Mouse (Mus musculus) thymus, adult 2 months (tissue): ENCODE measurements around the gene Lgals3. TPM values are rescaled to one million over a fixed set of nuclear protein-coding genes. Genes with fewer than 3 reads are reported as not detected.

Source experiments
- DNase-seq: peaks from one replicate; pipeline ENCODE4 v3.0.0; 2021
- H3K27ac ChIP-seq: fragments of 200-500 bp; 2 replicates; pipeline ENCODE4 v1.5.1; 2012; ENCODE audit warnings: low read length, control low read depth; ENCODE audit not compliant: control insufficient read depth, insufficient read depth
- H3K27me3 ChIP-seq: fragments of 200-500 bp; 2 replicates; pipeline ENCODE4 v1.6.1; 2012; ENCODE audit warnings: mild to moderate bottlenecking, low read length, moderate library complexity, mixed read lengths; ENCODE audit not compliant: control insufficient read depth, insufficient read depth
- H3K36me3 ChIP-seq: fragments of 200-500 bp; 2 replicates; pipeline ENCODE4 v1.6.1; 2012; ENCODE audit warnings: mild to moderate bottlenecking, low read length, moderate library complexity; ENCODE audit not compliant: control insufficient read depth, insufficient read depth
- H3K4me1 ChIP-seq: fragments of 200-500 bp; replicated peaks from 2 replicates; pipeline ENCODE4 v1.6.1; 2012; ENCODE audit warnings: low read length; ENCODE audit not compliant: control insufficient read depth, insufficient read depth
- H3K4me3 ChIP-seq: fragments of 200-500 bp; 2 replicates; pipeline ENCODE4 v1.5.1; 2012; ENCODE audit warnings: mild to moderate bottlenecking, low read length, control low read depth, moderate library complexity; ENCODE audit not compliant: control insufficient read depth, insufficient read depth
- CTCF ChIP-seq: fragments of 200-500 bp; IDR thresholded peaks from 2 replicates; pipeline ENCODE4 v1.5.1; 2012; ENCODE audit warnings: mild to moderate bottlenecking, control low read depth, low read length, moderate library complexity, borderline replicate concordance; ENCODE audit not compliant: control insufficient read depth, poor library complexity, insufficient read depth; ENCODE audit errors: extremely low read depth
- POLR2A ChIP-seq: fragments of 200-500 bp; IDR thresholded peaks from 2 replicates; pipeline ENCODE4 v1.6.1; 2012; ENCODE audit warnings: mild to moderate bottlenecking, low read length, control low read depth, moderate library complexity; ENCODE audit not compliant: control insufficient read depth, poor library complexity, insufficient read depth; ENCODE audit errors: extremely low read depth
- WGBS: fragments of 180-500 bp; shearing (Covaris S2); methylation state at CpG from one replicate; pipeline ENCODE4 v1.1.7; 2018; 5-methylcytosine and 5-hydroxymethylcytosine counted together
- polyA plus RNA-seq: library from polyadenylated mRNA; depleted of rRNA; stranded (reverse); fragments of >200 nt; gene quantifications from 2 replicates; pipeline ENCODE4 v1.2.3, GENCODE M21; 2012

The Lgals3 gene
- polyA plus RNA-seq, 1 experiment, result 143 TPM

DNA sequence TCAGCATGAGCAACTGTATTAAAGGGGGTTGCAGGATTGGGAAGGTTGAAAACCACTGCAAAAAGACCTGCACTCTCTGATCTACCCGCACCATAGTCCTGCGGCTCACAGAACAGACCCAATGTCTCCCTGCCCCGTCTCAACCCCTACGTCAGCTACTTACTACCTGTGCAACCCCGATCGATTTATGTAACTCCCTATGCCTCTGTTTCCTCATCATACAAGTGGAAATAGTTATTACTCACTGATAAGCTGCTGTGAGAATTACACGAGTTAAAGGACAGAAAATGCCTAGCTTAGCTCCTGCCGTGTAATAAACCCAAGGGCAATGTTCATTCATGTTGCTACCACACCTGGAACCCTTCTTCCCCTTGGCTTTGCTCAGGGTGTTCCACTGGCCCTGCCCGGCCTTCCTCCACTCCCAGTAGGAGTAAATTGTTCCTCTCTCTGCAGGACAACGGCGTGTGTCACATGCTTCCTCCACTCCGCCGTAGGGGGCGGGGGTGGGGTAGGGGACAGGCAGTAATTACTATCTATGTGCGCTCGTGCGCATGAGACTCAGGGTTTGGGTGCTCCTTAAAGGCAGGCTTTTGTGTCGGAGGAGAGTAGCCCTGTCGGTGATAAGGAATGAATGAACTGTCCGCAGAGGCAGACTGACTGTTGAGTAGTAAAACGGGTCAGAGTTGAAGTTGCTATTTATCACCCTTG is 2.7 kb upstream of the Lgals3 start:
- Histone ChIP-seq H3K27me3 (no peaks in the 10 kb centered on the region), H3K4me3 (no peak overlapping the region), H3K27ac (no peak overlapping the region), H3K4me1 (peaks cover 35% of the 10 kb centered on the region), H3K36me3 (no peaks in the 10 kb centered on the region)
- WGBS, result 34% methylated on average over 21 of the region's 21 CpGs
- TF ChIP-seq POLR2A (no peak), CTCF (no peak)
- peak; percentile 50 for DNase-seq

DNA sequence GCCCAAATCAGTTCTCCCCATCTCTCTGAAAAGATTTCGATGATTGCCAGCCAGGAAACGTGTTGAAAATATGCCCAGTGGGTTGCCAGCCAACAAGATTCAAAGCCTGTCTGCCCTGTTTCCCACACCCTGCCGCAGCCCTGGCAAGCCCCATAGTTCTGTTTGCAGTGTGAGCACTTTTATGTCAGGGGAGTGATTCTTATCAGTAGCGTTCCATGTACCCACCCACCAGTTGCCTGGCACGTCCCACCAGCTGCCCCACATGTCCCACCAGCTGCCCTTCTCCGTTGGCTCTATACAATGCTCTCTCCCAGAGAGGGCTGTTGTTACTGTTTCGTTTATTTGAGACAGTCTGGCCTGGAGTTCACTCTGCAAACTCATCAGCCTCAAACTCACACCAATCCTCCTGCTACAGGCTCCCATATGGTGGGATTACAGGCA is 650 bp upstream of the Lgals3 start:
- Histone ChIP-seq H3K27ac (peak overlapping the region; percentile 6; the same call in 1 of the 2 replicates), H3K27me3 (no peaks in the 10 kb centered on the region), H3K4me1 (peaks cover 35% of the 10 kb centered on the region), H3K36me3 (no peaks in the 10 kb centered on the region), H3K4me3 (no peak overlapping the region)
- no peak for TF ChIP-seq CTCF
- TF ChIP-seq POLR2A, result no peak
- WGBS, result 7% methylated on average over 7 of the region's 7 CpGs
- DNase-seq, result peak; percentile 23

DNA sequence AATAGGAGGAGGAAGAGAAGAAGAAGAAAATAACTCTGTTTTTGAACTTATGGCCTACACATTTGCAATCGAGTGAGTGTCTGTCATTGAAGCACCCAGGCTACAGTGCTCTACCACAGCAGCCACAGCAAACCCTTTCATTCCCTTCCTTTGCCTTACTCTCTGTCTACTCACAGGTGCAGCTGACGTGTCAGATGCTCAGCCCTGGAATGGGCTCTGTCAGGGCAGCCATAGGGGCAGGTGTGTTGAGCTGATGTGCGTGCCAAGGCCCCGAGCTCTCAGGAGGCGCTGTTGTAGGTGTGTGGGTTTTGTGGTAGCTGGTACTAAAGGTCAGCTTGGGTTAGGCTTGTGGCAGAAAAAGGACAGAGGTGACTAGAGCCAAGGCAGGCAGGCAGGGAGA is 2.2 kb downstream of the Lgals3 start:
- TF ChIP-seq POLR2A, result no peak
- no peak for TF ChIP-seq CTCF
- peaks cover 36% of the 10 kb centered on the region for H3K4me1 ChIP-seq
- DNase-seq, result peak; percentile 37
- 12% methylated on average over 5 of the region's 5 CpGs for WGBS
- no peaks in the 10 kb centered on the region for H3K36me3 ChIP-seq
- H3K4me3 ChIP-seq, result no peak overlapping the region
- H3K27me3 ChIP-seq, result peaks cover 4% of the 10 kb centered on the region; the same call in 1 of the 2 replicates
- H3K27ac ChIP-seq, result no peak overlapping the region

DNA sequence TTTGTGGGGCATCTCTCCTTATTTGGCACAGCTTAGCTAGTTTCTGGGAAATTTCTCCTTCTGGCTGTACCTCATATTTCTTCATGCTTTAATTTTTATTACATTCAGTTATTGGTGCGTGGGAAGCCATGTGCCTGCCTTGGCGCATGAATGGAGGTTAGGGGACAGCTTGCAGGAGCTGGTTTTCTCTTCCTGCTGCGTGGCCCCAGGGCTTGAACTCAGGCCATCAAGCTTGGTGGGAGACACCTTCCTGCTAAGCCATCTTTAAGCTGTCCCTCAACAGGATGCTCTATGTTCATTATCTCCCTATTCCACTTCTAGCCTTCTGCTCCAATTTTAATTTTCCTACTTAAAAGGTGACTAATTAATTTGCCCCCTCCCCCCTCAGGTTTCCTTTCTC is 3.2 kb downstream of the Lgals3 start:
- Histone ChIP-seq H3K36me3 (no peaks in the 10 kb centered on the region), H3K27me3 (peaks cover 4% of the 10 kb centered on the region; the same call in 1 of the 2 replicates), H3K4me1 (peaks cover 35% of the 10 kb centered on the region), H3K27ac (no peak overlapping the region), H3K4me3 (no peak overlapping the region)
- TF ChIP-seq POLR2A (no peak), CTCF (no peak)
- WGBS, result 97% methylated on average over 3 of the region's 3 CpGs
- DNase-seq, result no peak

DNA sequence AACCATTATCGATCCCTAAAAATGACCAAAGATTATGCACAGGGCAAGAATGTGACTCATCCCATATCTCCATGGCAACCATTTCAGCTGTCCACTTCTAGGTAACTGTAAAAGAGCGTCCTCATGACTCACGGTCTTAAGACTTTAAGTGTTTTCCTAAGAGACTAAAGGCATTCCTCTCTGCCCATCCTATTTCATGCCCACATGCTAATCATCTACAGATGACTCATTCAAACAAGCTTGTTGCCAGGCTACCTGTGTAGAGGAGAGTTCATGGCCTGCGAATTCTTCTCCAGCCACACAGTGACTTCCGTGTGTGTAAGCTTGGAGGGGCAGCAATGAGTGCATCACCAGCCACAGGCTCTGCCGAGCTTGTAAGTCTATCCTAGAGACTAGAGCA is 4.1 kb downstream of the Lgals3 start:
- Histone ChIP-seq H3K27me3 (peaks cover 4% of the 10 kb centered on the region; the same call in 1 of the 2 replicates), H3K36me3 (no peaks in the 10 kb centered on the region), H3K4me1 (peaks cover 30% of the 10 kb centered on the region), H3K27ac (no peak overlapping the region), H3K4me3 (no peak overlapping the region)
- TF ChIP-seq CTCF, result no peak
- no peak for TF ChIP-seq POLR2A
- no peak for DNase-seq
- WGBS, result 97% methylated on average over 6 of the region's 6 CpGs

DNA sequence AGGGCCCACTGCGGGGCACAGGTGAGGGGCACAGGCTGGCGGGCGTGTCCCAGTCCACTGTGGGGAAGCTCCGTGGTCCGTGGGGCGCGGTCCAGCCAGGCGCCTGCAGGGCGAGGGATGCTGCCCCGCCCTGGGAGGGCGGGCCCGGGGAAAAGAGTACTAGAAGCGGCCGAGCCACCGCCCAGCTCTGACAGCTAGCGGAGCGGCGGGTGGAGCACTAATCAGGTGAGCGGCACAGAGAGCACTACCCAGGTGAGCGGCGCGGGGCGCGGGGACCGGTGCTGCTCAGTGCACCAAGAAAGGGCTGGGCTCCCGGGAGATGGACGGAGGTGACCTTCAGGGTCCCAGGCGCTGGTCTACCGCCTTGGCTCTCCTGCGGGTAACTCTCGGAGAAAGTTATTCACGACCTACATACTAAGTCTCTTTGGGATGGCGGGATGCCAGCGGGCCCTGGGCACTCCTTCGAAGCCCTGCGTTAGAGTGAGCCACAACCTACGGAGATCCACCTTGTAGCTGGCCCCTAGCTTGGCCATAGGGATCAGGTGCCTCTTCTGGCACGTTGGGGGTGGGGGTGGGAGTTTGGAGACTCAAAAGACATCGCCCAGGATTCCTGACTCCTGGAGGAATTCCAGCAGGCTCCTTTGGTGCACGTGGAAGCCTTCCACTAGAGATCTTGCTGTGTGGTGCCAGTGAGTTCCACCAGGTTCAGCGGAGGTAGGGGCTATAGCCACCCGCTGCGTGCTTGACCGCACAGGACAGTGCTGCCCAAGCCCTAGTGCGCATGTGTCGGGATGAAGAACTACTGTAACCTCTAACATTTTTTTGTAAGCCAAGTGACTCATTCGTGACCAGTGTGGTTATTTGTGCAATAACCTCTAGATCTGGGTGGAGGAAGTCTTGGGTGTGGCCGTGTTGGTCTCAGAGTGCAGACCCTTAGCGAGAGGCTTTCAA is 6.5 kb downstream of the Lgals3 start:
- Histone ChIP-seq H3K4me3 (peak overlapping the region; percentile 12), H3K36me3 (no peaks in the 10 kb centered on the region), H3K27me3 (peaks cover 4% of the 10 kb centered on the region; the same call in 1 of the 2 replicates), H3K27ac (no peak overlapping the region), H3K4me1 (peaks cover 13% of the 10 kb centered on the region)
- DNase-seq, result no peak
- WGBS, result 12% methylated on average over 49 of the region's 49 CpGs
- TF ChIP-seq CTCF (no peak), POLR2A (no peak)
